Mouse (Mus musculus) ovary, adult 18-20 months (tissue): ENCODE data around the gene Cxcl2.
A peak's percentile ranks its signal among the peaks of the same experiment; 100 is the strongest.

Source experiments
- DNase-seq: peaks from one replicate; pipeline ENCODE4 v3.0.0; 2022; ENCODE audit warnings: low spot score, mixed read lengths

Gene Cxcl2

DNA sequence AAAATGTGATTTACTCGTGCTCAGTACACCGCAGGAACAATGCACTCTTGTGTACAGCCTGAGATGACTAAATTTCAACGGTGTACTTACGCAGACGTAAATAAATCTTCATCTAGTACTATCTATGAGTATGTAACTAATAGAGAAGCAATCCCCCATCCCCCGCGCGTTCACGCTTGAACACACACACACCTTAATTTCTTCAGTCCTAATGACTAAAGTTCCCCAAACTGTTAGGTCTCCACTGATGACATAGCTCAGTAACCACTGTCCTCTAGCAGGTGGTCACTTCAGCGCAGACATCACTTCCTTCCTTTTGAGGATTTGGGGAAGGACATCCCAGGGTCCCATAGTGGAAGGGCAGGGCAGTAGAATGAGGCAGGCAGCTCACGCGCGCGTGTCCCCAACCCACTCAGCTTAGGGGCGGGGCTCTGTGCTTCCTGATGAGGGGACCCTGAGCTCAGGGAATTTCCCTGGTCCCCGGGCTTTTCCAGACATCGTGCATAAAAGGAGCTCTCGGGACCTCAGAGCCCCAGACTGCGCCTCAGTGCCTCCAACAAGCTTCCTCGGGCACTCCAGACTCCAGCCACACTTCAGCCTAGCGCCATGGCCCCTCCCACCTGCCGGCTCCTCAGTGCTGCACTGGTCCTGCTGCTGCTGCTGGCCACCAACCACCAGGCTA, at the start of gene Cxcl2:
Gene Cxcl2 (plus strand): TSS at position 533 of the 682 bp plus-strand sequence.
- no peak for DNase-seq

DNA sequence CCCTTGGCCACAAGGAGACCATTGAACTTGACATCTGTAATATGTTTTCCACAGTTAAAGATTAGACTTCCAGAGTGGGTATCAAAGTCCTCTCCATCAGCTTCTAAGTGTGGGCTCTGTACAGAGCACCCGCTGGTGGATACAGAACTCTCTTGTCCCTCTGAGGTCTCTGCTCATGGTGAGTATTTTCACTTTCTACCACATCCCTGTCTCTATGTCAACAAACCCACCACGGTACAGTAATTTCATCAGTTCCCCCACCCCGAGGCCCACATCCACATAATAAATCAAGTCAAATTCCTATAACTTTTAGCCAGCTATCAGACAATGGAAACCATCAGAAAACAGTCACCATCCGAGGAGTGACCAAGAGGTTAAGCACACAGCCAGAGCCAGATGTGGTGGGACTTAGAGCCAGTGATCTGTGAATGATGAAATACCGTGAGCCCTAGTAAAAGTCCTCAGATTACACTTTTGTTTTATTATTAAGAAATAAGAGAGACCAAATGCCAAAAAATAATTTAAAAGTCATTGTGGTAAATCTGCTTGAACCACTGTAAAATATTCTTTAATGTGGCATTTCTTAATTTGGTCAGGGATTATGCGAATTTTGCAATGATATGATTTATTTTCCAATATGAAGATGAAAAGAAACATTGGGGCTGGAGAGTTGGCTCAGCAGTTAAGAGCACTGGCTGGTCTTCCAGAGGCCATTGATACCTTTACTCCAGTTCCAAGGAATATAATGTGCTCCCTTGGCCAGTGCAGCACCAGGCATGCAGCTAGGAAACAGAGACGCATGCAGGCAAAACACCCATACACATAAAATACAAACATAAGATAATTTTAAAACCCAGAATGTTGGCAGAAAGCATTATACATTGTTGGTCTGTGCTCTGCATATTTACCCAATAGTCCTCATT, 48.1 kb upstream of the Cxcl2 start:
- no peak for DNase-seq

DNA sequence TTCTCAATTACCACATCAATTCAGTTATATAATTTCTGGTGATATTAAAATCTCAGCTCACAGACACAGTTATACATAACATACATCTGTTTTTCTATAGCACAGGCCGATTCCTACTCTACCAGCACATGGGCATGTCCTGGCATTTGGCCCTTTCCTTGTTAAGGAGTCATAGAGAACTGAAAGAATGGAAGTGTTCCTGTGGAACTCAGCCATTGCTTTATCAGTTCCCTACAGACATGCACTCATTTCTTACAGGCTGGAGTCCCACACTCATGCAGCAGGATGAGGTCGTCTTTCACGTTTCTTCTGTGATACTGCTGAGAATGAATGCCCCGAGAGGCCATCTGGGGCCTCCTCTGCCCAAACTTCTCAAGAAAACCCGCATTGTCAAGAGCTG, 46.2 kb upstream of the Cxcl2 start:
- DNase-seq = no peak

DNA sequence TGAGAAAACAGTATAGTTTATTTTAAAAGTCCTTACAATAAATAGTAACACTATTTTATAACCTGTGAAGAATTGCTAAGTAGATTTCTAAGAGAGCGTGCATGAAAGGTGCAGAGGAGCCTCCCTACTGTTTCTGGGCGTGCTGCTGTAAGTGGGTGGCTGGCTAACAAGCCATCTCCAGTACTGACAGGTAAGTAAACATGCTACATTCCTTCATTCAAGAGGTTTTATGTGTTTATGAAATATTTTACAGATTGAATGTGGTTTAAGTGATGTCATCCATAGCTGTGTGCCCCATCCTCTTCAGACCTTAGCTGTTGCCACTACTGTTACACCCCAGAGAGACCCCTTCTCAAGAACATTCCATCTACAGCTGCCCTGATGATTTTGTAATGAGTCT, 45.2 kb upstream of the Cxcl2 start:
- DNase-seq = no peak

DNA sequence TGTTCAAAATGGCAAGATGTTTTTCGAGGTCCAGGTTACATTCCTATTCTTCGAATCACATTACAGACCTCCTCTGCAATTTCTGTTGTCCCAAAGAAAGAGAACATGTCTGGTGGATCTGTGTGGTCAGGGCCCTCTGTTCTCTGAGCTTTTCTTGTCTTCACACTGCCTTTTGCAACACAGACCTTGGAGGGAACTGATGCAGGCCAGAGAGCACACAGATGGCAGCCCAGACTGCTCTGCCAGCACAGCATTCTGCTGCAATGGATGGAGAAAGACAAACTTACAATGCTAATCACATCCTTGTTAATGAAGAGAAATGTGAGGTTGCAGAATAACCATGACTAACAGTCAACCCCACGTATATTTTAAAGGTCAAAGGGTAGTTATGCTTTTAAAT, 44.6 kb upstream of the Cxcl2 start:
- no peak for DNase-seq

DNA sequence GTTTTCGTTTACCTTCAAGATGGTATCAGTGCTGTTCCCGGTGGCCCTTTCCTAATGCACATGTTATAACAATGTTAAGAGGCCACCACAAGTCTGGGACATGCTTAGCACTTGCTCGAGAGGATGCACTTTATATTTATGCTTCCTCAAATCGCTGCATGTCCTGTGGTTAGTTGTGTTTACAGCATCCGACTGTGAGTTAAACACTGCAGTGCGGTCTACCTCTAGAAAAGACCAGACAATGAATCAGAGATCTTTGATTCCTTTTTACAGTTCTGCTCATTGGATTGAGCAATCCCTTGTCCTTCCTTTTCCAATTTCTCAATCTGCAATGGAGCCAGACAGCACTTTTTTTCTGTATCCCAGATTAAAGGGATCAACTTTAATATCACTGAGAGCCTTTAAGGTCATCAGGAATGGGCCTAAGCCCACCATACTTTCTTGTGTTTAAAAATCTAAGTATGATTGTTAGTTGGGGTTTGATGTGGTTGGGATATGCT, 41.7 kb upstream of the Cxcl2 start:
- no peak for DNase-seq

GRCm38 (mm10) chr5:90866770-90867169, 36.9 kb upstream of the Cxcl2 start:
- DNase-seq = no peak

DNA sequence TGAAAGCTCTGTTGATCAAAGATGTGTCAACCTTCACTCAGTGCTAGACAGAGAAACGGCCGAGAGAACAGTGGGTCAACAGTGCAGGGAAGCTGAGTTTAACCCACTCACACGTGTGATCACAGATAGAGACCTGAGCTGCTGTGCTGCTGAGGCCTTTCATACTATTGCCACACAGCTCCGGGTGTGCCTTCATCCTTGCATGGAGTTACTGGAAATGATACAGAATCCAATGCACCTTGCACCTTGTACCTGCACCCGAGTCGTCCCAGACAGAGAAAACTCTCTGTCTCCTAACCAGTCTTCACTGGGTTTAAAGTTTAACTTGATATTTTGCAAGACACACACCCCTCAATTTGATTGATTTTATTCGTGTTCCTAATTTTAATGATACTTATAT, 31.3 kb upstream of the Cxcl2 start:
- DNase-seq = no peak

- peak; percentile 26 for DNase-seq
These were observed 27.6 kb upstream of the Cxcl2 start for GRCm38 (mm10) chr5:90876045-90876444.

- DNase-seq = no peak
These were observed 27.0 kb upstream of the Cxcl2 start for GRCm38 (mm10) chr5:90876471-90877172.

DNA sequence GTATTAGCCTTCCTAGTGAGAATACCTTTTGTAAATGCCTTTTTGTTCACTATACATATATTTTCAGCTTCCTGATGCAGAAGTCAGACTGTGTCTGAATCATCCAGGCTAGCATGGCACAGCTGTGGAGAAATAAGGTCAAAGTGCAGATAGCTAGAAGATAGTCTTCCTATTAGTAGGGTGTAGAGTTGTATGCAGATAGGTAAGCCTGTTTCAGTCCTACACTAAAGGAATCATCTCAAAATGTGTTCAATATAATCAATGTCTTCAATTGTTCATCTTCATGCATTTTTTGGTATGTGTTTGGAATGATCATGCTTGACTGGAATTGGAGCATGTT, 26.5 kb upstream of the Cxcl2 start:
- no peak for DNase-seq

- no peak for DNase-seq
These were observed 24.2 kb upstream of the Cxcl2 start for GRCm38 (mm10) chr5:90879307-90880014.

GRCm38 (mm10) chr5:90880335-90880850, 23.3 kb upstream of the Cxcl2 start:
- no peak for DNase-seq

GRCm38 (mm10) chr5:90881021-90881420, 22.6 kb upstream of the Cxcl2 start:
- DNase-seq = peak; percentile 31

DNA sequence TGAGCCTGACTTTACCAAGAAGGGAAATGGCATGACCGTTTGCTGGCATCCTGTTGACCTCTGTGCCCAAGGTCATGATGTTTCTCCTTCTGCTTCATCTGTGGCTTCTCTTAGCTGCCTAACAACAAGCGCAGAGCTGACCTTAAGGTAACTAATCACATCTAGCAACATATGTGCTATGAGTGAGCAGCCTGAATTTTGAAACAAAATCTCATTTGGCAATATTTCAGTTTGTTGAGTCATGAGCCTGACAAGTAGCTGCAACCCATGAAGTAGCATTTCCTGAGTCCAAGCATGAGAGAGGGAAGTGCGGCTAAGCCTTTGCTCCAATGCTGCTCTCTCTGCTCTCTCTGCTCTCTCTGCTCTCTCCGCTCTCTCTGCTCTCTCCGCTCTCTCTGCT, 22.0 kb upstream of the Cxcl2 start:
- no peak for DNase-seq

GRCm38 (mm10) chr5:90882146-90882545, 21.5 kb upstream of the Cxcl2 start:
- DNase-seq = no peak

GRCm38 (mm10) chr5:90884628-90885242, 18.9 kb upstream of the Cxcl2 start:
- no peak for DNase-seq

GRCm38 (mm10) chr5:90888661-90889060, 15.0 kb upstream of the Cxcl2 start:
- no peak for DNase-seq

DNA sequence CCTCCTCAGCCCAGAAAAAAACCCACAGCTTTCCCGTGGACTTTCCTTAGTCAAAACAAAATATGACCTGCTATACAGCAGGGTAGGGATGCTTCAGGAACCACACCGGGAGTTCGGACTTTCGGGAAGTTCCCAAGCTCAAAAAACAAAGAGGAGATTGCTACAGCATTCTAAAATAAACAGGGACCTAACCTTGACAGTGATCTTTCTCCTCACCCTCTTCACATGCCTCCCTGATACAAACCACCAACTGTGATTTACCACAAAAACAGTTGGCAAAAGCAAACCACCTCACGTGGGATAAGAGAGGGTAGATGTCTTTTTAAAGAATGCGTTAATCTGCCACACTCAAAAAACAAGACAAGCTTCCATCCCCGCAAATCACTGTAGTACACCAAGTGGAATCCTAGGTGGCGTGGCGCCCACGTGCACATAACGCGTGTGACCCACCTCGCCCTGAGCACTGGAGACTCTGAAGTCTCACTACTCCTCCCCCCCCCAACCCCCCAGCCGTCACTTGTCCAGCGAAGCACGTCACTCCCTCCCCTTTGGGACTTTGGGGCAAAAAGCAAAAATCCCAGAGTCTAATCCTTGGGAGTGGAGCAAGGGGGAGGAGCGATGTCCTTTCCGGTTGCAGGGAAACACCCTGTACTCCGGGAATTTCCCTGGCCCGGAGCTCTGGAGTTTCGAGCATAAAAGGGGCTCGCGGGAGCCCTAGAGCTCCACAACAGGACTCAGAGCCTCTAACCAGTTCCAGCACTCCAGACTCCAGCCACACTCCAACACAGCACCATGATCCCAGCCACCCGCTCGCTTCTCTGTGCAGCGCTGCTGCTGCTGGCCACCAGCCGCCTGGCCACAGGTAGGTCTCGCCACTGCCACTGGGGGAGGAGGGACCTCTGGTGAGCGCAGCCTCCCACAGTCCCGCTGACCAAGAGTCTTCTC, 12.9 kb upstream of the Cxcl2 start, which contains the start of gene Cxcl1:
Gene Cxcl1 (plus strand): TSS at position 723 of the 945 bp plus-strand sequence.
- DNase-seq = peak; percentile 53

DNA sequence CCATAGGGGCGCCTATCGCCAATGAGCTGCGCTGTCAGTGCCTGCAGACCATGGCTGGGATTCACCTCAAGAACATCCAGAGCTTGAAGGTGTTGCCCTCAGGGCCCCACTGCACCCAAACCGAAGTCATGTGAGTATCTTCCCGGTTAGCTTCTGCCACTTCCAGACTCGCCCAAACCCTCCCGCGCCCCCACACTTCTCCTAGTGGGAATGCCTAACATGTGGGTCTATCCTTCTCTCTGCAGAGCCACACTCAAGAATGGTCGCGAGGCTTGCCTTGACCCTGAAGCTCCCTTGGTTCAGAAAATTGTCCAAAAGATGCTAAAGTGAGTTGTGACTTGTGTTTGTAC, 12.2 kb upstream of the Cxcl2 start:
- no peak for DNase-seq
